Mouse (Mus musculus) gastrocnemius, adult 2 months (tissue): Measurements from ENCODE around the gene Mrpl44. TPM values are rescaled to one million over a fixed set of nuclear protein-coding genes. Genes with fewer than 3 reads are reported as not detected.
A peak's percentile ranks its signal among the peaks of the same experiment; 100 is the strongest.

Source experiments
- DNase-seq: peaks from one replicate; pipeline ENCODE4 v3.0.0; 2022
- H3K27ac ChIP-seq: fragments of 200-600 bp; 2 replicates; pipeline ENCODE4 v1.8.1; 2022; ENCODE audit warnings: mild to moderate bottlenecking
- H3K4me3 ChIP-seq: fragments of 200-600 bp; 2 replicates; pipeline ENCODE4 v1.8.1; 2022; ENCODE audit warnings: mild to moderate bottlenecking, moderate library complexity
- CTCF ChIP-seq: fragments of 200-600 bp; IDR thresholded peaks from 2 replicates; pipeline ENCODE4 v1.8.1; 2022; ENCODE audit warnings: antibody characterized with exemption, mild to moderate bottlenecking, moderate library complexity
- intact Hi-C: fragments of 180-260 bp; cut with DNase I; formaldehyde crosslinking; loops from one replicate; pipeline ENCODE4 v1.15.1; 2025
- long read RNA-seq, 2 experiments: library from polyadenylated mRNA; stranded (forward); transcript quantifications; one replicate each; pipeline ENCODE4 v2.0.0; 2021
- total RNA-seq, 2 experiments: library from RNA; stranded (reverse); gene quantifications; 2 replicates each; pipeline ENCODE4 v1.2.3; 2021

The Mrpl44 gene
- 10 to 100 TPM; 27.9 to 34.5 TPM for total RNA-seq
- long read RNA-seq, experiment 1, transcript Mrpl44-201 (4 exons, 1,424 nt), result major isoform, 35 of 39 reads
- long read RNA-seq, experiment 1, partial matches to known transcripts, result 3 of 39 reads
- long read RNA-seq, experiment 1, other reads (novel, unspliced or antisense), result 1 of 39 reads
- long read RNA-seq, experiment 2, transcript Mrpl44-201 (4 exons, 1,424 nt), result major isoform, 36 of 52 reads
- long read RNA-seq, experiment 2, partial matches to known transcripts, result 14 of 52 reads
- long read RNA-seq, experiment 2, other reads (novel, unspliced or antisense), result 1 of 52 reads

DNA sequence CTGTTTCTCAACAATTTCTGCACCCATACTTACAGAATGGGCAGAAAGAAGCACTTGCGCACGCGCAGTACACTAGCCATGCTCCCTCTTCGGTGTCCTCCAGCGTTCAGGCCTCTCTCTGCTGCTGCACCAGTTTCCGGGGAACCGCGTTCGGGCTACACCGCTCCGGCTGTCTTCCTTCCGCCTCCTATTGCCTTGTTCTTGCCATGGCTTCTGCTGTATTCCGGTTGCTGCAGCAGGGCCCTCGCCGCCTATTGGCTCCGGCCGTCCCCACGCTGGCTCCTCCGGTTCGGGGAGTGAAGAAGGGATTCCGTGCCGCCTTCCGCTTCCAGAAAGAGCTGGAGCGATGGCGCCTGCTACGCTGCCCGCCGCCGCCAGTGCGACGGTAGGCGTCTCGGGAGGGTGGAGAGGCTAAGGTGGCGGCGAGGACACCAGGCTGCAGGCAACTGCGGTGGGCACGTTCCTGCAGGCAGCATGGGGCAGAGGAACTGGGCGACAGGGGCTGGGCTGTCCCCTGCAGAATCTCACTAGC is at the start of gene Mrpl44, which contains the start of gene Wdfy1:
Gene Mrpl44, plus strand, starts transcription at position 92 of the 532 bp plus-strand sequence.
Gene Wdfy1, minus strand, starts transcription at position 217 of the 532 bp plus-strand sequence.
- DNase-seq, result peak; percentile 97
- Histone ChIP-seq H3K4me3 (peak within 1 kb of the TSS; percentile 96), H3K27ac (peak within 1 kb of the TSS; percentile 94)
- peak; percentile 26 for TF ChIP-seq CTCF
- intact Hi-C loops, result loop anchor here (10.0 kb wide), 1 partner anchor 569 kb away; the partner anchor contains the start of gene Cul3

DNA sequence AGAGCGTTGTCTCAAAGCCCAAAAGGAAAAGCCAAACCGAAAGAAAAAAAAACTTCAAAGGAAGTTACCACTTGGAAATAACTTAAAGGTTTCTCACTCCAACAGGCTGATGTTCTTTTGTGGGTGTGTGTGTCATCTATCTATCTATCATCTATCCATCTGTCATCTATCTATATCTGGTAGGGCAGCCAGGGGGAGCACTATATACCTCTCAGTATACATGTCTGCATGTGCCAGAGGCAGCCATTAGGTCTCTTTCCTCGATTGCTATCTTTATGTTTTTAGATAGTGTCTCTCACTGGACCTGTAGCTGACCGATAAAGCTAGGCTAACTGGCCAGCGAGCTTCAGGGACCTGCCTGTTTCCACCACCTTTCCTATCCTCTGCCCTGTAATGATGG is 41.0 kb upstream of the Mrpl44 start:
- intact Hi-C loops, result no loop called here

DNA sequence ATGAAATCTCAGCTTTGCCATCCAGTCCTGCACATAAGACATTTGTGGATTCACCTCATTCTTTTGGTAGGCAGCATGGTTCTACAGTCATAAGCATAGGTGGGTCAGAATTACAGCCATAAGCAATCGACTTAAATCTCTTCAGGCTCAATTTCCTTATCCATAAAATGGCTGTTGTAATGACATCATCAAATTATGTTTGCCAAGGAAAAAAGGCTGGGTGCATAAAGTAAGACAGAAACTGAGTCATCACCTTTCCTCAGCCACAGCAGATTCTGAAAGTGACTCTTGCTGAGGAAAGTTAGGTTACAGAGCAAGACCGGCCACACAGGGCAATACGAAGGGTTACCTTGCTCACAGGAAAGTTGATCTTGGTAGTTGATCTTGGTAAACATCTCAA is 39.4 kb upstream of the Mrpl44 start:
- no peak for TF ChIP-seq CTCF
- intact Hi-C loops, result no loop called here

More for the DNA sequence above, 41.0 kb upstream of the Mrpl44 start:
- 0 out of 2 replicates have a peak, but pooled peaks have one; percentile 2 for TF ChIP-seq CTCF
- Histone ChIP-seq H3K27ac (no peak overlapping the region), H3K4me3 (no peak overlapping the region)
- DNase-seq, result no peak

DNA sequence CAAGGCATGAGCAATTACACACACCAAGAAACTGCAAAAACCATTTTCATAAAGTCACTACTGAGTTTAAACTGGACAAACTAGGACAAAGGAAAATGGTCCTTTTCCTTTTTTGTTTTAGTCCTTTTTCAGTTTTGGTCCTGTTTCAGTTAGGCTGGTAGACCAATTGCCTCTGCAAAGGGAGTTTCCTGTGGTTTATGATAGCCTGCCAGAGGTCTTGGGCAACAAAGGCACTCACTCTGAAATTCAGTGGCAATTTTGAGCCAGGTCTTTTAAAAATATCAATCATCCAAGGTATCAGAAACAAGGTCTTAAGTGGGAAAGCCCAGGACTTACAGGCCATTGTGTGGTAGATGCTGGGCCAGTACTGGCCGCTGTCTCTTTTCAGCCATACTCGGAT is 36.1 kb upstream of the Mrpl44 start:
- no peak overlapping the region for H3K27ac ChIP-seq
- TF ChIP-seq CTCF, result no peak
- intact Hi-C loops, result no loop called here
- no peak for DNase-seq
- H3K4me3 ChIP-seq, result no peak overlapping the region

More for the DNA sequence above, 39.4 kb upstream of the Mrpl44 start:
- no peak for DNase-seq
- Histone ChIP-seq H3K27ac (no peak overlapping the region), H3K4me3 (no peak overlapping the region)

DNA sequence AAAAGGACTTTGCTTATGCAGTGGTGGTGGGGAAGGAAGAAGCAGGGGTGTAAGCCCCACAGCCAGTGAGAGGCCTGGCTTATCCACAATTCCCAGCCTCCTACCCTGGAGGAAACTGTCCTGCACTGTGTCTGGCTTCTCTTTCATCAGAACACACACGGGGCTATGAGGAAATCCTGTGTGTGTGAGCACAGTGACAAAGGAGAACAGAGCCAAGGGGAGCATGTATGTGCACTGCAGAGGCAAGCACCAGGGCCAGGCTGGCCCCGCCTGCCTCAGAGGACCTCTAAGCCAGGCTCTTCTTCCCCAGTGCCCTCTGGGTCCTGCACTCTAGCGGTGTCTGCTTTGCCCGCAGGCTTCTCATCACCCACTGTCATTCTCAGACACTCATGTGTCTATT is 34.8 kb upstream of the Mrpl44 start:
- Histone ChIP-seq H3K4me3 (no peak overlapping the region), H3K27ac (0 out of 2 replicates have a peak overlapping the region, but pooled peaks have one; percentile 3)
- intact Hi-C loops, result no loop called here
- no peak for TF ChIP-seq CTCF
- no peak for DNase-seq

DNA sequence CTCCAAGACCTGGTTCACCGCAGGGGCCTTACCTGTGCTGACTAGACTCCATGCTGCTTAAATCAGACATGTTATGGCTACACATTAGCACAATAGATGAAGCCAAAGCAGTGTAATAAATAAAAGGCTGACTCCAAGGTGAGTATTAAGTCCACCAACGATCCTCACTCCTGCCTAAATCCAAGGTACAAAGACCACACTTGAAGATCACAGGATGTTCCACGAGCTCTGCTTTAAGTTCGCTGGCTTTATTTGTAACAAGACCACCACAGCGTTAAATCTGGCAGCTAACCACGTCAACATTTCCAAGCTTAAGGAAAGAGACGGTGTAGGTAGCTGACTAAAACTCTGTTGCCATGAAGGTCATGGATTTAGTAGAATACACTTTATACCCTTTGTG is 32.9 kb upstream of the Mrpl44 start:
- intact Hi-C loops, result no loop called here
- H3K4me3 ChIP-seq, result no peak overlapping the region
- TF ChIP-seq CTCF, result no peak

DNA sequence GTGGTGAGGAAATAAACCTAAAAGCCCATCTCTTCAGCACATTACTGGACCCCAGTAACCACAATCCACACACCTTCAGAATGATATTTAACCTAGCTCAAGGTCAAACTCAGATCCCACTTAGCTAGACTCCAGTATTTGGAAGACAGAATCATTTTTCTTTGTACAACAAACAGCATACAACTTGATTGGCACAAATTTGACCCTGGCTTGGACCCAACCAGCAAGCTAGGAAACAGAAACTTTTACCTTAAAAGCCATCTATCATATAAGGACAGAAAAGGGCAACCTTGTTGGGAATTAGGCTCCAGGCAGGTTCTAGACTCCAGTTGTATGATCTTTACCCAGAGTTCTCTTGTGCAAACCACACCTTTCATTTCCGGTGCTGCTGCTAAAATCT is 32.4 kb upstream of the Mrpl44 start:
- DNase-seq, result no peak
- intact Hi-C loops, result no loop called here
- Histone ChIP-seq H3K27ac (no peak overlapping the region), H3K4me3 (no peak overlapping the region)
- no peak for TF ChIP-seq CTCF

More for the DNA sequence above, 32.9 kb upstream of the Mrpl44 start:
- no peak overlapping the region for H3K27ac ChIP-seq
- DNase-seq, result no peak

DNA sequence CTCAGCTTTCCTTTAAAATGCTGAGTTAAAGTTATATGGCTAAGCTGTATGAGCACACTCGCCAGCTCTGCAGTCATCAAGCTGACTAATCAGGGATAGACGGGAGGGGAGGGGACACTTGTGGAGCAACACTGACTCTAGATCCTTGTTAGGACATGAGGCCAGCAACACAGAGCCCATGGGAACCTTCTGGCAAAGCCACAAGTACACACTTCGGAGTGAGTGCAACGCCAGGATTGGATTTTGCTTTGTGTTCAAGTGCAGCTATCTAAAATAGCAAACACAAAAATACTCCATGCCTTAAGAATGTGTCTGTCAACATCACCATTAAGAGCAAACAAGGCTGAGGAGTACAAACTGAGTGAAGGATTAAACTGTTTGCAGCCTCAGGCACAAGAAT is 29.8 kb upstream of the Mrpl44 start:
- intact Hi-C loops, result no loop called here
- peak; percentile 80 for DNase-seq
- peak overlapping the region; percentile 81 for H3K27ac ChIP-seq
- no peak overlapping the region for H3K4me3 ChIP-seq
- no peak for TF ChIP-seq CTCF

DNA sequence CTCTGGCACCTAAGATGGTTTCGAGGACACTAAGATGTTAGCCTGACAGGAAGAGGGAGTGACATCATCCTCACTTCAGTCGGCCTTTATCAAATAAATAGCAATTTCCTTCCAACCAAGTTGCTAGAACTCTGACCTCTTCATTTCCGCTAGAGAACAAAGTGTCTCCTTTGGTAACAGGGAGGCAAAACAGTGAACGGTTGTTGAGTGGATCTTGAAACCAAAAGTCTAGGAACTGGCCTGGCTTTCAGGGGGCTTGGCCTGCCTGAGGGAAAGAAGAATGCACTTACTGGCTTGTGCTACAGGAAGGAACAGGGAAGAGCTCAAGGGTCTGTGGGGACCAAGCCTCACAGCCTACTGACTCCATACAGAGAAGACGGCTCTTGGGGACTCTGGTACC is 24.6 kb upstream of the Mrpl44 start:
- H3K27ac ChIP-seq, result peak overlapping the region; percentile 97
- peak overlapping the region; percentile 7; the same call in 1 of the 2 replicates for H3K4me3 ChIP-seq
- TF ChIP-seq CTCF, result no peak
- intact Hi-C loops, result loop anchor here (5.0 kb wide), 1 partner anchor 44 kb away; no protein-coding TSS in a partner anchor
- no peak for DNase-seq

DNA sequence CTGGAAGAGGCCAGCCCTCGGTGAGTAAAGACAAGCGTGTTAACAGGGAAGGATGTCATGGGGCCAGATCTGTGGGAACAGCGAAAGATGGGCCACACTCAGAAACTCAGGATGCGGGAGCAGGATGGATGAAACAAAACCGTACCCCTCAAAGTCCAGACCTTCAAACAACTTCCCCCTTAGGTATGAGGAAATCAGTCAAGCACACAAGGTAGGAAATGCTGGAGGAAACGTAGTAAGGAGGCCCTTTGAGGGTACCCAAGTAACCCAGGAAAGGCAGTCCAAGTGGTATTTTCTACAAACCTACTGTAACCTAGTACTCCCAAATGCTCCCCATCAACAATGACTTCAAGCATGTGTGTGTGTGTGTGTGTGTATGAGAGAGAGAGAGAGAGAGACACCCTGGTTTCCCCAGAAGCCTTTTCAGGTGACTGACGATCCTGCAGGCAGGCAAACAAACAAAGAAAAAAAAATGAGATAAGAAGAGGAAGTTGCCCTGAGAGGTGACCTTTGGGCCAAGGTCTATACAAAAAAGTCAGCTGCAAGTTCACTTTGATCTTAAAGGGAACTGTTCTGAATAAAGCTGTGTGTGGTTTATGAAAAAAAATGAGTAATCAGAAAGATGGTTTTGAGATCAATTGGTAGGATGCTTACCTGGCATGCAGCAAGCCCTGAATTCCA is 23.7 kb upstream of the Mrpl44 start:
- TF ChIP-seq CTCF, result no peak
- no peak for DNase-seq
- intact Hi-C loops, result loop anchor here (5.0 kb wide), 1 partner anchor 45 kb away; no protein-coding TSS in a partner anchor
- H3K27ac ChIP-seq, result peak overlapping the region; percentile 97
- no peak overlapping the region for H3K4me3 ChIP-seq

DNA sequence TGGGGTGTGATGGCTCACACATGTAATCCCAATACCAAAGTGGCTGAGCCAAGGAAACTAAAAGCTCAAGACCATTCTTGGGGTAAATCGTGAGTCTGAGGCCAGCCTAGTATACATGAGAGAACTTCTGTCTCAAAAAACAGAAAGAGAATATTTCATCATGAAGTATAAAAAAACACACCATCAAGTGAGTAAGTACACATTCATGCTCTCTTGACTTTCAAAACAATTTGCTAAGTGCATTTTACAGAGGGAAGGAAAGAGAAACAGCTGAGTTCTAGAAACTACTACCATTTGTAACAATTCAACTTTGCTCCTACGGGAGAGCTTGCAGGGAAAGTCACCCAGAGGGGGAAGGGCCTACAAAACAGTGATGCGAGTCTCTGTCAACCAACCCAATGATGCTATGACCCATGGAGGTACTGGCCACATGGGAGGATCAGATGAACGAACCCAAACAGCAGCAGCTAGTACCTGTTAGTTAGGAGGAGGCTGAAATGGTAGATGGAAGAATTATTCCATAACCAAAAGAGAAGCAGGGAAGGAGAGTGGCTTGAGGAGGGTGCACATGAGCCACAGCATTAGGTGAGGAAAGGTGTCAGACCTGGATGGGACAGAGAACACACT is 23.0 kb upstream of the Mrpl44 start:
- Histone ChIP-seq H3K27ac (peak overlapping the region; percentile 97; the same call in 1 of the 2 replicates), H3K4me3 (no peak overlapping the region)
- intact Hi-C loops, result loop anchor here (5.0 kb wide), 1 partner anchor 46 kb away; no protein-coding TSS in a partner anchor
- no peak for DNase-seq
- TF ChIP-seq CTCF, result no peak

DNA sequence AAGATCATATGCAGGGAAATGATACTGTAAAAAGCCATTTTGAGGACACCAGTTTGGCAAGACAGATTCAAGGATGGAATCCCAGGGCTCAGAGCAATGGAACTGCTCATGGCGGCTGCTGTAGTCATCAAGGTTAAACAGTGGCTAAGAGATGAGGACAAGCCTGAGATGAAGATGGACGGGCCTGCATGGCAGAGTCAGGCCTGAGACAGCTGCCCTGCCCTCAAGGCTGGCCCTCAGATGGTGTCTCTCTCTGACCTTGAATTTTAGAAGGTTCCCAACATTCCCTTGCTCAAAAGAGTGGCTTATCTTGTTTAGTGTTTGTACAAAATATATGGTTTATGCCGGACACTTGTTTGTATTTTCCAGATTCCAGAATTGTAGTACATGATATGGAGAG is 22.4 kb upstream of the Mrpl44 start:
- DNase-seq, result no peak
- H3K4me3 ChIP-seq, result no peak overlapping the region
- intact Hi-C loops, result loop anchor here (5.0 kb wide), 1 partner anchor 46 kb away; no protein-coding TSS in a partner anchor
- TF ChIP-seq CTCF, result no peak
- peak overlapping the region; percentile 97; the same call in 1 of the 2 replicates for H3K27ac ChIP-seq
